Mouse (Mus musculus) lung, postnatal 10 days (tissue): Measurements from ENCODE around the gene Aox4.
A peak's percentile ranks its signal among the peaks of the same experiment; 100 is the strongest.

Source experiments
- DNase-seq: peaks from one replicate; pipeline ENCODE4 v3.0.0; 2021

Gene Aox4

DNA sequence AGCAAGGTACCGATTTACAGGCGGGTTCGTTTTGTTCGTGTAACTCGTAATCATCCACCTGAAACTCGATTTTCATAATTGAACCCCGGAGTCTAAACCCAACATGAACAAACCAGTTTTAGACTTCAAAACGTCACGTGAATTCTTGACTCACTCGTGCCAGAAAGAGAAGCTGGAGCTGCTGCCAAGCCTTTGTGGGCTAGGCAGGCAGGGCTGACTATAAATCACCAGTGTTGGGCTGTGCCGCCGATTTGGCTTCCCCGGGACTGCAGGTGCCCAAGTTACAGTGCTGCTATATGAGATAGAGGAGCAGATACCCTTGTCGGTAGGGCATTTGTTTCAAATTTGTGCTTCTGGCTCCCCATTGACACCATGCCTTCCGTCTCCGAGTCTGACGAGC is at the start of gene Aox4:
TSS of gene Aox4 (plus strand) at position 195 of the 400 bp plus-strand sequence.
- DNase-seq, result no peak

DNA sequence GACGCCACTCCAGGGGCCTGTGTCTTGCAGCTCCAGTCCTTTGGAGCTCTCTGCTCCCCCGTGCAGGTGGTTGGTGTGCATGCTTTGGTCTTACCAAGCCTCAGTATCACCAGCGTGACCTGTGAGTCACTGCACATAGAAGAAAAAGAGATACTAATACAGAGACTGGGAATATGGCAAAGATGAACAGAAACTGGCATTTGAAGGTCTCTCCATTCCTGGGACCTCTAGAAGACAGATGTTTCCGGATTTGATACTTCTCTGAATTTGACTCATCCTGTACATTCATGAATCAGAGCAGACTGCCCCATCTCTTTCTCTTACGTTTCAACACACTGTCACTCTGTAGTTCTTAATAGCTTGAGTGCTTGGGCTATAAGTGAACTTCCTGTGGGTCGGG is 40.3 kb upstream of the Aox4 start:
- no peak for DNase-seq

DNA sequence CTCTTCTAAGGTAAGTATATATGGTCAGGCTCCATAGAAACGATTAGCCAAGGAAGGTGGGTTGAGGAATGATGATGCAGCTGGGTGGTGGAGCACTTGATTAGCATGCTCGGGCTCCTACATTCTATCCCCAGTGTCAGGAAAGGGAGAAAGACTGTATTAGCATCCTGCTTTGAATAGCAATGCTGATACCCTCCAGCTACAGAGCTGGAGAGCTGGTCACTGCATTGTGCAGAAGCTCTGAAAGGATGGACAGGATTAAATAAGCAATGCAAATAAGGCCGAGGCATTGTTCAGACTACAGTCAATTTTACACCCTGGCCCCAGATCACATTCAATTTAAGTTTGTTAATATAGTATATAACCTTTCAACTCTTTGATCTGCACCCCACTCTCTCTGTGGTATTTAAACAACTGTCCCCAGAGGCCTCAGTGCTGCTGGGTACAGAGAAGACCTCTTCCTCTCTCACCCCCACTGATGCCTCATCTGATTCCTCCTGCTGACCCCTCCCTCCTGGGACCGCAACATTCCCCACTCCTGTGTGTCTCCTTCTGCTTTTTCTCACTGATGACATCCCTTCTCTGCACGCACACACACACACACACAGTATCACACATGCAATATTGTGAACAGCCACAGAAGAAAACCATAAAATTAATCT is 21.6 kb upstream of the Aox4 start:
- no peak for DNase-seq

DNA sequence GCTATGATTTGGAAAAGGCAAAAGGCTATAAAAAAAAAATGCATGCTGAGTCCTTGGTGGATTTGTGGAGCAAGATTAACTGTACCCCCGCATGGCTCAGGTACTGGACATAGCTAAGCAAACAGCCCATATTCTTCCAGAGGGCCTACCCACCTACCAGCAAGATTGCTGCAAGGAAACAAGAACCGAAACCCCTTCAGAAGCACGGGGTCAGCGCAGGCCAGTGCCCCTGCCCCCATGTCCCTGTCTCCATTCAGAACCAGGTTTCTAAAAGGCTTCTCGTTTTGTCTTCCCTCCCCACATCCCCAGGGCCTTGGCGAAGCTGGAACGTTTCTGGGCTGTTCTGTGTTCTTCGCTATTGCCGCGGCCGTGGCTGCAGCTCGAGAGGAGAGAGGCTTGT is 15.9 kb upstream of the Aox4 start:
- no peak for DNase-seq

DNA sequence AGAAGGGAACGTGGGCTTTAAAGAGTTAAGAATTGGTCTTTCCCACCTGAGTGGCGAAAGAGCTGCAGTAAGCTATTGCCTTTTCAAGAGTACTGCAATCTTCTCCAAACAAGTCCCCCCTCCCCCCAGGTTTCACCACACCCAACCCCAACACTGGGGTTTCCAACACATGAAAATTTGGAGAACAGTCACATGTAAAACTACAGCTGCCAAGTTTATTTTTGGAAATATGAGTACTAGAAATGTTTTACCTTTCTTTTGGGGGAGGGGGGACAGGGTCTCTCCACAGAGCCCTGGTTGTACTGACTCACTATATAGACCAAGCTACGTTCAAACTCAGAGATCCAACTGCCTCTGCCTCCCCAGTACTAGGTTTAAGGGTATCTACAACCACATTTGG is 15.2 kb upstream of the Aox4 start:
- DNase-seq, result no peak

DNA sequence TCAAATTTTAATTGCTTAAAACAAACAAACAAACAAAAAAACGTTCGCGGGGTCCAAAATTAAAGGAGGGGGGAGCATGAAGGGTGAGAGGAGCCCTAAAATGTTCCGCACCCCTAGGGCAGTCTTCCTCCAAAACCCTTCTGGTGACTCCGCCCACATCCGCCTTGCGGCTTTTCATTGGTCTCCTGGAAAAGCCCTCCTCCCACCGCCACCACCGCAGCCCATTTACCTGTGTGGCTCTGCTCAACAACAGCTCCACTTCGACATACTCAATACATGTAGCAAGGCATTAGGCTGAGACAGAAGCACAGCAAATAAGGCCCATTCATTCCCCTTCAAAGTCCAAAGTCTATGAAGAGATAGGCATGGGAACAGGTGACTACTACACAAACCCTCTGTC is 14.7 kb upstream of the Aox4 start:
- peak; percentile 20 for DNase-seq

DNA sequence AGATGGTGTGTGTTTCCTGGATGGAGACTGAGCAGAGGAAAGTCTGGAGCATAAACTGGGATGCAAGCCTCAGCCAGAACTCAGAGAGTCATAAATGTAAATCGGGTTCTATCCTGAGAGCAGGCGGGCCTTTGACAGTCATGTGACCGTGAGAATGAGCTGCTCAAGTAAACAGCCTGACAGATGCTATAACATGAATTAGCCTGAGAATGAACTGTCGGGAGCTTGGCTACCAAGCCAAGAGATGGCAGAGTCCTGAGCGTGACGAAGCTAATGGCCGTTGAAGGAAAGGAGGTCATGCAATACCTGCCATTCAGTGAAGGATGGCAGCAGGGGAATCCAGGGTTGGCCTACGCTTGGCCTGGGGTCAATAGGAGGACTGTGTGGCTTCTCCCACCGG is 13.2 kb upstream of the Aox4 start:
- DNase-seq, result no peak

DNA sequence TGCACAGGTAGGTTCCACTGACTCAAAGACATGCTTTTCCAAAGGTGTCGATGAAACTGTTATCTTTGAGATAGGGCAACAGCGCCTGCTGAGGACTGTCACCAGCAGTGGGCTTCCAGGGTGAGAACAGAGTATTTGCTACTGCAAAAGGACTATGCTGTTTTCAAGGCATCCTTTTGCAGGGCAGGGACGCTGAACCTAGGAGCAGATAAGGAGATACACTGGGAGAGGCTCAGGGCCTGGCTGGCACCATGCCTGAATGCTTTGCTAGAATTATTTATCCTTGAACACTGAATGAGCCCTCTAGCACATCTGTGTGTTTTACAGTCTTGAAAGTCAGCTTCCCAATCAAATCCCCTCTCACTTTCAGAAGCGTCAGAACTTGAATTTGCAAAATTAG is 11.8 kb upstream of the Aox4 start:
- DNase-seq, result no peak

DNA sequence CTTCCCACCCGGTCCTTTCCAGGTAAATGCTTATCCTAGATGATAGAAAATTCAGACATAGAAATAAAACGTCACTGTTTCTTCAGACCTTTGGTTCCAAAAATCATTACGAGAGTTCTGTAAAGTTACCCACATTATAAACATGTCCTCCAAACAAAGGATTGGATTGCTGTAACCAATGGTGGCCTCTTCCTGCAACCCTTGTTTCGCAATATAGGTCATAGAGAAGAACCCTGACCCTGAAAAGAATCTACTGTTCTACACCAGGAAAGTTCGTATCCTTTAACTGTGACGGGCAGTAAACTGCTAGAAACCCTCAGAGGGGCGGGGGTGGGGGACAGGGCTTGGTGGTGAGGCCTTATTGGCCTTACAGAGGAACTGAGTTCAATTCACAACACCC is 2.6 kb downstream of the Aox4 start:
- DNase-seq, result no peak

DNA sequence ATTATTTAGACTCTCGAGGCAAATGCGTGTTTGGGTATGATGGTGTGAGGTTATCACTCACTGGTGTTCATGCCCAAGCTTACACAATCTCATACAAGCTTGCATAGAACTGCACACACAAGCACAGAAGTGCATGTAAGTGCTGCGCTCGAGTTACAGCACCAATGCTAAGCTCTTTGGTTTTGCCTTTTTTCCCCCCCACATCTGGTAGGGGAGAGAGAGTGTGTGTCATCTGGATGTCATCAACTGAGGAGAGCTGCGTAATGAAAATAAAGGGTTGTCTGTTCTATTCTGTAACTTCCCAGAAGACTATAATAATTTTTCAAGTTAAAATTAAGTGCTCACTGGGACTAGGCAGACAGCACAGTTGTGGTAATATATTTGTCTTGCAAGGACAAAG is 3.6 kb downstream of the Aox4 start:
- DNase-seq, result no peak

DNA sequence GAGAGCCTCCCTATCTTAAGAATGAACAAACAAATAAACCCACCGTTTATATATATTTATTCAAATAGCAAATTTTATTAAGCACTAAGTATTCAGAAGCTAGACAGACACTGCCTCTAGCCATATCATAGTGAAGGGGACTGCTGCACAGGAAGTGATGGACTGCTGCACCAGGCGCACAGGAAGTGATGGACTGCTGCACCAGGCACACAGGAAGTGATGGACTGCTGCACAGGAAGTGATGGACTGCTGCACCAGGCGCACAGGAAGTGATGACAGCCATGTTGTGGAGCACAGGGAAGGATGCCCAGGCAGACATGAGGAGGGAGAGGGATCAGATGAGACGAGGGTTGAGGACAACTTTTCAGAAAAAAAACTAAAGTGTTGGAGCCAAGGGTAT is 5.2 kb downstream of the Aox4 start:
- DNase-seq, result no peak

DNA sequence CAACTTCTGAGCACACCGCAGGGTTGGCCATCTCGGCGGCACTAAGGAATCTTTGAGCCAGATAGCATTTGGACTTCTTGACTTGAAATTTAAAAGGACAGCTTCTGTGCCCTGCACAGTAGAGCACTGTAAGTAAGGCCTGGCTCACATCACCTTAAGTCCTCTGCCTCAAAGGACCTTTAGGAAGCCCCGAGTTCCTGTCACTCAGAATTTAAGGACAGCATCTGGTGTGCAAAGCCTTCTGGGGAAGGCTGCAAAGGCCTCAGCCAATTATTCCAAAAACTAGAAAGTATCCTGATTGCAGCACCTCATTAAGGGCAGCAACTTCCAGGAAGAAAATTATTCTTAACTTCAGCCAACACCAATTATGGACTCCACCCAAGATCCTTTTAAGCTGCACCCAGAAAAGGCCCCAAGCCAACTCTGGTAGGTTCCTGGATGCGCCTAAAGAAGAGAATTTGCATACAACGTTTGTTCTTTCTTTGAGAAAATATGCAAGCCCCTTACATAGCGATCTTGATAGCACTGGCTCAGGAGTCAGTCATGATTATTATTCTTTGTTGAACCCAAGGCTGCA is 5.8 kb downstream of the Aox4 start:
- DNase-seq, result peak; percentile 10

DNA sequence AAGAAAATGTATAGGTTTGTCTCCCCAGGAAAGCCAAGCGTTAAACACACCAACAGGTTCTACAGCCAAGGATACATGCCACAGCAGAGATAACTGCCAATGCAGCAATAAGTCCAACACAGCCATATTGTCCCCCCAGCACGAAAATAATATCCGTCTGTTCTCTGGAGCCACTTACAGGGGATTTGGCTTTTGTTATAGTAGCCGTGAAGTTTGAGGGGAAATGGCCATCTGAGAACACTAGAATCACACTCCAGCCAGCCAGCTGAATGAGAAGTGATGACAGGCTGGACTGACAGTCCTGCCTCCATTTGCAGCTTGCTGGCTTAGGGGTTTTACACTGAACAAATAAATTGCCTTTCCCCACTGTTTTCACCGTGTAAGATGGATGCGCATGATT is 10.9 kb downstream of the Aox4 start:
- no peak for DNase-seq

DNA sequence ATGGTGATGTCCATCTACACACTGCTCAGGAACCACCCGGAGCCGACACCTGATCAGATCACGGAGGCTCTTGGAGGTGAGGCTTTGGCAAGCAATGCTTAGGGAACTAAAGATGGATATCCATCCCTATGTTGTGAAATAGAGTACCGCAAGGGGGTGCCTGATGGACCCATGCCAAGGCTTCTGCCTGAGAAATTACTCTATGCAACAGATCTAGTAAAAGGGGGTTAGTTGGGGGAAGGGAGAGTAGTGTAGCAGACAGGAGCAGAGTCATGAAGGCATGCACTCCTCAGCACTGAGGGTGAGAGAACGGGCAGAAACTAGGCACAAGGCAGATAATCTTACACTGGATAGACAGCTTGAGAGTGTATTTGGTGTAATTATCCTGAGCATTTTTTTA is 11.7 kb downstream of the Aox4 start:
- no peak for DNase-seq

DNA sequence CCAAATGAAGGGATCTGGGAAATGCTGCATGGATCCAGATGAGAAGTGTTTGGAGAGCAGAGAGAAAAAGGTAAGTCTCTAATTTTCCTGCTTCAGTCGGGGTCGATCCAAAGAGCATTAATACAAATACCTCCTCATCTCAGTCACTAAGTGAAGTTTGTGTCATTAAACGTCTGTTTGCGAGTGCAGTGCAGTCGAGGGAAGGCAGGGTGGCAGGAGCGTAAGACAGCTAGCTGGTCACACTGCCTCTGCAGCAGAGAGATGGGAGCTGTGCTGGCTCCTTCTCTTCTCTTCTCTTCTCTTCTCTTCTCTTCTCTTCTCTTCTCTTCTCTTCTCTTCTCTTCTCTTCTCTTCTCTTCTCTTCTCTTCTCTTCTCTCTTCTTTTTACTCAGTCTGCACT is 17.9 kb downstream of the Aox4 start:
- DNase-seq, result no peak

DNA sequence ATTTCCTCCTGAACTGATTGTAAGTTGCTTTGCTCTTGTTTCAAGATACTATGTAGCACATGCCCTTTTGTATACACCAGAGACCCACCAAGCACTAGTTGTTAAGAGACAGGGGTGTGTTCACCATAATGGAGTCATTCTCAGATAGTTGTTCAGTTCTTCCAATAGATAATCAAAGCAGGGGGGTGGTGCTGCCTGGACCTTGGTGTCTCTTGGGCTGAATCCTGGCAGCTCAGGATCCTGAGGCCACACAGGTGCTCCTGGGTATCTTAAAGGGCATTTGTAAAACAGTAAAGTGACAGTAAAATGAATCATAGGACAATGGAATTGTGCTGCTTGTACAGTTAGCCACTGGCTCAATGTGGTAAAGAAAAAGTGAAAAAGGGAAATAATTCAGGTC is 18.7 kb downstream of the Aox4 start:
- DNase-seq, result no peak

DNA sequence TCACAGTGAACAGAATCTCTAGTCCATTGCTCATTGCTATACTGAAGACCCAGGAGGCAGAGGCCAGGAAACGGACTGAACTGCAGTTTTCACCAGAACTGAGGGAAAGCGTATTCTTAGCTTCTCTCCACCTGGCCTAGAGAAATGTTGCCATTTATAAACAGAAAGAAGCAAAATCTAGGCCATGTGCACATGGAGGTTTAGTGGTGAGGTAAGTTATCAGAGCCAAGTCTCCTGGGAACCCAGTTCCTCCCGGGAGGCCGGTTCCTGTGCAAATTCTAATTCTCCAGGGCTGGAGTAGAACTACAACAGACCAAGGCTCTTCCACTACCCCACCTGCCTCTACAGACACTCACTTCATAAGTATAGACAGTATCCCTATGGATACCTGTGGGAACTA is 19.6 kb downstream of the Aox4 start:
- DNase-seq, result no peak

DNA sequence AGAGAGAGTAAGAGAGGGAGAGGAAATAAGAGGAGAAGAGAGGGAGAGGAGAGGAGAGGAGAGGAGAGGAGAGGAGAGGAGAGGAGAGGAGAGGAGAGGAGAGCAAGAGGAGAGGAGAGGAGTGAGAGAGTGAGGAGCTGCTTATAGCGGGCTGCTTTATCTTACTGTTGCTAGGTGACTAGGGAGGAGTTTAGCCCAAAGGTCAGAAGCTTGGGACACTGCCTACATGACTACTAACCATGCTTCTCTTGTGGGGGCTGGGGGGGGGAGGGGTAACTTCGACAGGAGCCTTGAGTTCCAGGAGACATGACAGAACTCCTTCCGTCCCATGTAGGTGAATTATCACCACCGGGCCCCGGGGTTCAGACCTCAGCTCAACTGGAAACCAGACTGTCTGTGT is 20.3 kb downstream of the Aox4 start:
- DNase-seq, result no peak

DNA sequence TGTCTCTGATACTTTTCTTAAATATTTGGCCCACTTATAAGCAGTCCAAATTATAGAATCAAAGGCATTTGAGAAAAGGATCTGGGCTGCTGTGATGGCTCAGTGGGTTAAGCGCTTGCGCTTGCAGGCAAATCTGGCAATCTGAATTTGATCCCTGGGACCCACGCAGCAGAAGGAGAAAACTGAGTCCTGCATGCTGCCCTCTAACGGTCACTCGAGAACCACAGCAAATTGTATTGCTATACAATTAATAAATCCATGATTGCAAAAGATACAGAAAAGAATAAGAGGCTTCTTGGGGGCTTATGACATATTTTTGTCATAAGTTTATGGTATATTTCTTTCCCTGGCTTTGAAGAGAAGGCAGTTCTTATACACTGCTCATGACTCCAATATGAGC is 25.2 kb downstream of the Aox4 start:
- no peak for DNase-seq

DNA sequence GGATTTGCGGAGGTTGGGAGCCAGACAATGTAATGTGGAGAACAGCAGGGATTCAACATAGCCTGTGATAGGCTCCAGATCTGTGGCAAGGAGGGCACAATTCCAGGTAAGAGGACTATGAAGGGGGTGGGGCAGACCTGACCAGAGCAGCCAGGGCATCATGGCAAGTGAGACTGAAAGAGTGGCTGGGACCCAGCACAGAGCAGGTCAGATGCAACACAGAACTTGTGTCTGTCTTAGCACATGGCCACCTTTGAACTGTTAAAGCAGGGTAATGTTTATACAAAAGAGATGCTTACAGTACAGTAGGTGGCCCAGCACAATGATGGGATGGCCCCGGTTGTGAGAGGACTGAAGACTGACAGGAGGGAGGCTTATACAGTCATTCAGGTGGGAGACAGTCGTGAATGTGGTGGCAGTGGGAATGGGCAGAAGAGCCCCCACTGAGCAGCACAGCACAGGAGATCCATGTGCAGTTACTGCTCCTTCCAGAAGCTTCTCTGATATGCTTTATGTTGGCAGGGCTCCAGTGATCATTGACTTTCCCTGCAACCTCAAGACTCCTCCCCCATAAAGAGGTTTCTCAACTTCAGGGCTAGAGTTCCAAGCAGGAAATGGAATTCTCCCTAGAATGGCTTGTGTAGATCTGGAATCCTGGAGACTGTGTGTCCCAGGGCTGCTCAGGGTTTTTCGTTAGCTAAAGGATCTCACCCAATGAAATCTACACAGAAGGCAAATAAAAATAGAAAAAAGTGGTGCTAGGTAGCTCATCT is 27.5 kb downstream of the Aox4 start:
- peak; percentile 57 for DNase-seq

DNA sequence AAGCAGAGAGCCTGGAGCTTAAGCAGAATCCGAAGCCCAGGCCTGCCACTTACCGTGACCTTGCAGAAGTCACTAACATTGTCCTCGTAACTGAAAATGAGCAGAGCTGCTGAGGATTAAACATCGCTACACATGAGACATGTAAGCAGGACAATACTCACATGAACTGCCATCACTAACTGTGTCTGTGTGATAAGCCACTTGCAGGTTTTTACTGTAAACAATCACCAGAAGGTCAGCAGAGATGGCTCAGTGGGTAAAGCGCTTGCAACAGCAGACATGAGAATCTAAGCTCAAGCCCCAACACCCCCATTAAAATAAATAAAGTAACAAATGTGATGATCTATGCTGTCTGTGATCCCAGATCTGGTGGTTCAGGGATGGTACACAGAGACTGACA is 28.2 kb downstream of the Aox4 start:
- no peak for DNase-seq

DNA sequence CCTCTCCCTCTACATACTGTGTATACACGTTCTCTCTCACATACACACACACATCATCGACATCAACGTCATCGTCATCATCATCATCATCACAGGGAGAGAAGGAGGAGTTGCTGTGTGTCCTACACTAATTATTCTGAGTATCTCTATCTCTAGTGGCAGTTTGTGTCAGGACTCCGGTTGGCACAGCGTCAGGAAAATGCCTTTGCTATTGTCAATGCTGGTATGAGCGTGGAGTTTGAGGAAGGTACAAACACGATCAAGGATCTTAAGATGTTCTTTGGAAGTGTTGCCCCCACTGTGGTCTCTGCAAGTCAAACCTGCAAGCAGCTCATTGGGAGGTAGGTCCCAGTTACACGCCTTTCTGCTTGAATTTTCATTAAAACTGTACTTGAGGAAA is 28.8 kb downstream of the Aox4 start:
- DNase-seq, result no peak

DNA sequence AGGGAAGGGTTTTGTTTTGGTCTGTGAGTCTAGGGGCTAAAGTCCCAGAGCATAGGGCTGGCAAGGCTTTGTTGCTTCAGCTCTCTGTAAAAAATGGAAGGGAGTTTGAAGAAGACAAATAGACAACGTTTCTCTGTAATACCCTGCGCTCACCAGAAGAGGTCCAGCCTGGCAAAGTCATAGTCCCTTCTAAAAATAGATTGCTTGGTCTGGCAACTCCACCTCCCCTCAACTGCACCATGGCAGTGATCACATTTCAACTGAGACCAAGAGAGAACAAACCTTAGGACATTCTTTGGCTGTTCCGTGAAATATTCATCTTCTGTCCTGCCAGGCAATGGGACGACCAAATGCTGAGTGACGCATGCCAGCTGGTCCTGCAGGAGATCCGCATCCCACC is 30.1 kb downstream of the Aox4 start:
- DNase-seq, result peak; percentile 14

DNA sequence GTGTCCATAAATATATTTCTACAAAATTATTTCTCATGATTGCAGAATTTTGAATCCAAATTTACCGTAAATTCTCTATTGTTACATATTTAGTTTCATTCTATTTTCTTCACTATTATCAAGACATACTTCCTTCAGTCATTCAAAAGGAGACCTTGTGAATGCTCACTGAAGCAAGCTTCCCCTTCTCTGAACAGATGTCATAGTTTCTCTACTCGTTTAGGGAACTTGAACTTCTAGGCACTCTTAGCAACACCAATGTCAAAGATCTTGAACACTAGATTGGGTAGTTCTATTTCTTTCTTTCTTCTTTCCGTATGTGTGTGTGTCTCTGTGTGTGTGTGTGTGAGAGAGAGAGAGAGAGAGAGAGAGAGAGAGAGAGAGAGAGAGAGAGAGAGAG is 34.3 kb downstream of the Aox4 start:
- DNase-seq, result no peak

DNA sequence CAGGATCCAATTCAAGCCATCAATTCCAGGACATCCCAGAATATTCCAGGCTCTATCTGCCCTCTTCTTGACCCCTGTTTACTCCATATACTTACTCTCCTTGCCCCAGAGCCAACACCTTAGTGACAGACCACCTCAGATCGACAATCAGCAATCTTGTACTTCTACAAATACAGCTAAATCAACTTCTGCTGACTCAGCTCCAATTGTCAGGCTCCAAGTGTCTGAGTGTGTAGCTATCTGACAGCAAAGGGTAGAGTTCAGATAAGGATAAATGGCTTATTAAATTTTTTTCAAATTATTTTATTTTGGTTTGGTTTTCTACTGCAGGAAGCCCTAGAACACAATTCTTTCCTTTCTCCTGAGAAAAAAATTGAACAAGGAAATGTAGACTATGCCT is 38.3 kb downstream of the Aox4 start:
- no peak for DNase-seq
